Mouse (Mus musculus) intestine, embryonic 14.5 days (tissue): Measurements from ENCODE around the gene Rgl1. TPM values are rescaled to one million over a fixed set of nuclear protein-coding genes. Genes with fewer than 3 reads are reported as not detected.

Experiments
- ATAC-seq: fragments of 200-750 bp; cut with Nextera tagmentation; replicated peaks from 2 replicates; pipeline ENCODE4 v1.8.0; 2017; ENCODE audit warnings: low read depth, moderate number of reproducible peaks, moderate TSS enrichment, moderate library complexity; ENCODE audit not compliant: low FRiP score, low TSS enrichment
- DNase-seq: peaks from one replicate; pipeline ENCODE4 v3.0.0-alpha.2; 2018; ENCODE audit warnings: low spot score
- H3K27ac ChIP-seq: fragments of 300-500 bp; sonication (generic); 2 replicates; pipeline ENCODE4 v1.5.1; 2014; ENCODE audit warnings: low read depth, mild to moderate bottlenecking, control low read depth
- H3K27me3 ChIP-seq: fragments of 300-500 bp; sonication (generic); replicated peaks from 2 replicates; pipeline ENCODE4 v1.6.1; 2014; ENCODE audit warnings: low read length, control low read depth; ENCODE audit not compliant: control insufficient read depth, insufficient read depth
- H3K36me3 ChIP-seq: fragments of 300-500 bp; sonication (generic); 2 replicates; pipeline ENCODE4 v1.6.1; 2014; ENCODE audit warnings: low read length, control low read depth; ENCODE audit not compliant: control insufficient read depth, insufficient read depth
- H3K4me1 ChIP-seq: fragments of 300-500 bp; sonication (generic); replicated peaks from 2 replicates; pipeline ENCODE4 v1.6.1; 2014; ENCODE audit warnings: low read length, control low read depth, mixed read lengths; ENCODE audit not compliant: control insufficient read depth, insufficient read depth
- H3K4me2 ChIP-seq: fragments of 300-500 bp; sonication (generic); 2 replicates; pipeline ENCODE4 v1.6.1; 2014; ENCODE audit warnings: low read length
- H3K4me3 ChIP-seq: fragments of 300-500 bp; sonication (generic); 2 replicates; pipeline ENCODE4 v1.5.1; 2014; ENCODE audit warnings: low read depth, low read length, control low read depth, mixed read lengths
- H3K9ac ChIP-seq: fragments of 300-500 bp; sonication (generic); 2 replicates; pipeline ENCODE4 v1.6.1; 2014; ENCODE audit warnings: mild to moderate bottlenecking, low read length
- H3K9me3 ChIP-seq: fragments of 300-500 bp; sonication (generic); 2 replicates; pipeline ENCODE4 v1.6.1; 2016; ENCODE audit warnings: low read length, control low read depth; ENCODE audit not compliant: control insufficient read depth
- WGBS: fragments of 180-500 bp; shearing (Covaris S2); extraction: QIAGEN DNeasy Blood & Tissue Kit; methylation state at CpG from one replicate; pipeline ENCODE4 v1.1.7; 2014; 5-methylcytosine and 5-hydroxymethylcytosine counted together
- polyA plus RNA-seq: library from polyadenylated mRNA; unstranded; fragments of >200 nt; fragmentation: Nextera tagmentation; extraction: Ambion mirVana; gene quantifications from 2 replicates; pipeline ENCODE4 v1.2.1, GENCODE M21; 2014

Gene Rgl1
- polyA plus RNA-seq, 1 experiment from 2014 or later: 50.9 TPM

GRCm38 (mm10) chr1:152800633-152801176 is 34.6 kb upstream of the Rgl1 start:
- no peak for ATAC-seq
- peaks cover 9% of the 10 kb centered on the region for H3K4me1 ChIP-seq
- WGBS: 81% methylated on average over 13 of the region's 13 CpGs

GRCm38 (mm10) chr1:152799897-152800296 is 33.7 kb upstream of the Rgl1 start, which contains the start of gene Ncf2:
TSS of gene Ncf2 (plus strand) at chr1:152800194.
- no peaks in the 10 kb centered on the region for H3K36me3 ChIP-seq
- H3K9ac ChIP-seq: no peak within 1 kb of the TSS
- H3K4me1 ChIP-seq: peaks cover 9% of the 10 kb centered on the region
- no peak within 1 kb of the TSS for H3K4me2 ChIP-seq
- 0 out of 2 replicates have a peak within 1 kb of the TSS, but pooled peaks have one; percentile 6 for H3K27ac ChIP-seq
- DNase-seq: no peak
- WGBS: 17% methylated on average over 2 of the region's 2 CpGs
- peak; percentile 86 for ATAC-seq
- no peaks in the 10 kb centered on the region for H3K9me3 ChIP-seq
- H3K27me3 ChIP-seq: no peaks in the 10 kb centered on the region
- no peak within 1 kb of the TSS for H3K4me3 ChIP-seq

More at GRCm38 (mm10) chr1:152800633-152801176, 34.6 kb upstream of the Rgl1 start:
- Histone ChIP-seq H3K9ac (no peak overlapping the region), H3K27ac (0 out of 2 replicates have a peak overlapping the region, but pooled peaks have one; percentile 6), H3K36me3 (no peaks in the 10 kb centered on the region), H3K4me3 (no peak overlapping the region), H3K27me3 (no peaks in the 10 kb centered on the region), H3K9me3 (no peaks in the 10 kb centered on the region), H3K4me2 (no peak overlapping the region)
- DNase-seq: no peak

- Histone ChIP-seq H3K36me3 (no peaks in the 10 kb centered on the region), H3K27ac (no peak overlapping the region), H3K27me3 (no peaks in the 10 kb centered on the region), H3K4me2 (no peak overlapping the region), H3K9me3 (peaks cover 2% of the 10 kb centered on the region; the same call in 1 of the 2 replicates), H3K9ac (no peak overlapping the region), H3K4me1 (peaks cover 9% of the 10 kb centered on the region), H3K4me3 (no peak overlapping the region)
- DNase-seq: no peak
- 67% methylated on average over 9 of the region's 9 CpGs for WGBS
- ATAC-seq: no peak
Observed at GRCm38 (mm10) chr1:152798125-152798524, 32.0 kb upstream of the Rgl1 start.

- Histone ChIP-seq H3K4me3 (no peak overlapping the region), H3K4me2 (no peak overlapping the region), H3K9me3 (peaks cover 2% of the 10 kb centered on the region; the same call in 1 of the 2 replicates), H3K4me1 (peaks cover 9% of the 10 kb centered on the region), H3K36me3 (no peaks in the 10 kb centered on the region), H3K9ac (no peak overlapping the region), H3K27me3 (no peaks in the 10 kb centered on the region), H3K27ac (no peak overlapping the region)
- DNase-seq (no peak), ATAC-seq (no peak)
- 83% methylated on average over 8 of the region's 8 CpGs for WGBS
Observed at GRCm38 (mm10) chr1:152796683-152797263, 30.6 kb upstream of the Rgl1 start.

- H3K27ac ChIP-seq: no peak overlapping the region
- H3K4me1 ChIP-seq: peaks cover 9% of the 10 kb centered on the region
- ATAC-seq (no peak), DNase-seq (no peak)
- peaks cover 2% of the 10 kb centered on the region; the same call in 1 of the 2 replicates for H3K9me3 ChIP-seq
- no peak overlapping the region for H3K9ac ChIP-seq
- H3K4me2 ChIP-seq: no peak overlapping the region
- H3K36me3 ChIP-seq: no peaks in the 10 kb centered on the region
- H3K4me3 ChIP-seq: no peak overlapping the region
- 70% methylated on average over 8 of the region's 8 CpGs for WGBS
- no peaks in the 10 kb centered on the region for H3K27me3 ChIP-seq
Observed at GRCm38 (mm10) chr1:152795688-152796255, 29.6 kb upstream of the Rgl1 start.

GRCm38 (mm10) chr1:152793495-152794130 is 27.5 kb upstream of the Rgl1 start:
- WGBS: 68% methylated on average over 6 of the region's 6 CpGs
- ATAC-seq: no peak

GRCm38 (mm10) chr1:152792736-152793494 is 26.8 kb upstream of the Rgl1 start:
- Histone ChIP-seq H3K4me1 (no peaks in the 10 kb centered on the region), H3K27me3 (no peaks in the 10 kb centered on the region), H3K9me3 (peaks cover 2% of the 10 kb centered on the region; the same call in 1 of the 2 replicates), H3K9ac (no peak overlapping the region), H3K4me3 (no peak overlapping the region), H3K4me2 (no peak overlapping the region), H3K36me3 (no peaks in the 10 kb centered on the region), H3K27ac (no peak overlapping the region; the same call in 1 of the 2 replicates)
- DNase-seq (no peak), ATAC-seq (0 out of 2 replicates have a peak, but pooled peaks have one; percentile 47)
- WGBS: 63% methylated on average over 12 of the region's 12 CpGs

More at GRCm38 (mm10) chr1:152793495-152794130, 27.5 kb upstream of the Rgl1 start:
- no peak for DNase-seq
- H3K36me3 ChIP-seq: no peaks in the 10 kb centered on the region
- peaks cover 2% of the 10 kb centered on the region; the same call in 1 of the 2 replicates for H3K9me3 ChIP-seq
- no peak overlapping the region for H3K4me2 ChIP-seq
- H3K4me3 ChIP-seq: no peak overlapping the region
- H3K27ac ChIP-seq: no peak overlapping the region; the same call in 1 of the 2 replicates
- H3K4me1 ChIP-seq: no peaks in the 10 kb centered on the region
- no peaks in the 10 kb centered on the region for H3K27me3 ChIP-seq
- H3K9ac ChIP-seq: no peak overlapping the region

GRCm38 (mm10) chr1:152791269-152791668 is 25.1 kb upstream of the Rgl1 start:
- Histone ChIP-seq H3K9ac (no peak overlapping the region), H3K4me1 (no peaks in the 10 kb centered on the region), H3K4me2 (no peak overlapping the region), H3K36me3 (no peaks in the 10 kb centered on the region), H3K9me3 (peaks cover 2% of the 10 kb centered on the region; the same call in 1 of the 2 replicates), H3K27ac (no peak overlapping the region), H3K27me3 (no peaks in the 10 kb centered on the region), H3K4me3 (no peak overlapping the region)
- DNase-seq (no peak), ATAC-seq (no peak; the same call in 1 of the 2 replicates)
- 33% methylated on average over 4 of the region's 4 CpGs for WGBS
